Mouse (Mus musculus): ENCODE measurements at regions not wholly inside any gene's neighbourhood (a gene's known extent, or its start where the extent isn't known, plus 50 kb on each side); places are given as distances from the start of the nearest gene placed in this dataset.

DNA sequence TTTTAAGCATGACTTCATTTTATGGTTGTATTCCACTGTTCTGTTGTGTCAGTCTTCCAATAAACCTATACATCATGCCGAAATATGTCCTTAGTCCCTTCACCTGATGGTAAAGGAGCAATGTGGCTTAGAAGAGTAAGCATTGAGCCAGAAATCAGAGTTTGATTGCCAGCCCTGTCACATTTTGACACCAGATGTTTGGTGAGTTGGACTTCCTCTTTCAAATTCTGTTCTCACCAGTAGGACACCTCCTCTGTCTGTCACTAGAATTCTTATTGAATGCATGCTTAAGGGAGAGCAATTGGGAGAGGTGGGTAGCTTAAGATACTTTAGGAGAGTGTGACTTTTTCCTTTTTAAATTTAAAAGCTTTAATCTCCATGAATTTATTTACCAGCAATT lies 779.1 kb upstream of the Gm8797 start:
- no peak for DNase-seq (ENCODE audit: low spot score in 2 of 2)

DNA sequence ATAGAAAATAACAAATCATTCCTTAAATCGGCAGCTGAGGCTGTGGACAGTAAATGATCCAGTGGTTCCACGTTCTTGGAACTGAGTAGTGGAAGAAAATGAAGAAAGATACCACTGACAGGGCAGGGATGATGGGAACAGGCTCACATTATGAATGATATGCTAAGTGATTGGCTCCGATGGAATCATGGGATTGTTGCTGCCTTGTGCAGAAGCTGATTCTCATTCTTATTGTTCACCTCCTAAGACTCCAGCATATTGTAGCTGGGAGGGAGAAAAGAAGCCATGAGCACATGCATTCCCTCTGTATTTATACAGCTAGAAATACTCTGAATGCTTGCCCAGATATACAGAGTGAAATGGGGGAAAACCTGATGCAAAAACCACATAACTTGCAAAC lies 777.3 kb upstream of the Gm8797 start:
- no peak for DNase-seq (ENCODE audit: low spot score in 2 of 2)

DNA sequence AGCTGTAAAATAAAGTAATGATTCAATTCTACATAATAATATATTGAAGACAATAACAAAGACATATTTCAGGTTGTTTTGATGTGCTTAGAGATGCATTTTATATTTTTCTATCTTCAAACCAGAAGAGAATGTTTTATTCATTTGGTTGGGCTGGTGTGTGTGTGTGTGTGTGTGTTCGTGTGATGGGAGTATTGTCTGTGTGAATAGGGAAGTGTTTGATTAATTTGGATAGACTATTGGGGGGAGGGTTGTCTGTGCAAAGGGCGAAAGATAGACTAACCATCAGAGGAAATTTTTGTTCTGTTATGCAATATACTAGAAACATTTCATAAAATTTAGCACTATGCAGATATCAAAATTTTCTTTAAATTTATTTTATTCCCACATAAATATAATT lies 776.8 kb upstream of the Gm8797 start:
- DNase-seq (ENCODE audit: low spot score in 2 of 2): no peak

DNA sequence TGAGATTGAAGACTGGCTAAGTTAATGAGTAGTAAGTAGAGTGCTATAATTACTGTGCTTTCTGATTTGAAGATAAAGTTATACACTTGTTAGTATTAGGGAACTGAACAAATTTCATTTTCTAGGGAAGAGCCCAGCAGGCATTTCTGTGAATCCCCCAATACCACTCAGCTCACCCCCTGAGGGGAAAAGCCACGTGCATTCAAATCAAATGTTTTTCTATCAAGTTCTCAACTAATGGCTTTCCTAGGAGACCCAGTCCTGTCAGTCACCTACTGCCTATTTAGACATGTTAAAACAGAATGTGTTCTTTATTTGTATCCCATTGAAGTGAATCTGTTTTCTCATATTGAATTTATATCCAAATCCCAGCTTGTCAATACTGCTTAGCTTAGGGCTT lies 775.9 kb upstream of the Gm8797 start:
- DNase-seq (ENCODE audit: low spot score in 2 of 2): no peak

DNA sequence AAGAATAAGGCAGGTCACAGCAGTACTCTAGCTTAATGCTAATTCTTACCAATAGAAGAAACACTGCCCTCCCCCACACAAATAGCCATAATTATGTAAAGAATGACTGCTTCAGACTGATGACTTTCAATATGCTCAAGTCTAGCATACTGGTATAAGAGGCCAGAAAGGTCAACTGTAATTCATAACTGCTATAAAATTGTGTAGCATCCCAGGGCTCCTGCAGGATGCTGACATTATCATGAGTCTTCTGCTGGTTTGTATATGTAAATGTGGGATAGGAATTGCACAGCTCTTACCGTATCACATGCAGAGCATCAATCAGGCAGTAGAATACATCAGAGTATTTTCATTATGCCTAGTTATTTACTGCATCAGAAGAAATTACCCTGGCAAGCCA lies 774.3 kb upstream of the Gm8797 start:
- no peak for DNase-seq (ENCODE audit: low spot score in 2 of 2)

DNA sequence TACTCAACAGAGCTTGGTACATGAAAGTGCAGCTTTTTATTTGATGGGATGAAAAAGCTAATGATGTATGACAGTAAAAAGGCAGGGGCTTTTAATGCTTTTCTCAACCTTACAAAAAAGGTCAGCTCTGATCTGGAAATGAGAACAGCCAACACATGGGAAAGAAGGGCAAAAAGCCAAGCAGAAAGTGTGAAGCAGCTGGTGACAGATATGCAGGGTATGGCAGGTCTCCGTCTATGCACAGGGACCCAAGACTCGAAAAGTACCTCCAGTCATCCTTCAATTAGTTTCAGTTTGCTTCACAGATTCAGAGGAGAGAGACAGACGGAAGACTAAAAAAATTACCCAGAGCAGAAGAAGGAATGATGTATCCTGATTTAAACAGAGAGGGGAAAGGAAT lies 732.9 kb upstream of the Gm8797 start:
- no peak for DNase-seq (ENCODE audit: low spot score in 2 of 2)
